Mouse (Mus musculus) urinary bladder, postnatal 10 days (tissue): ENCODE results near the gene Ercc1.

Experiments
- DNase-seq: peaks from one replicate; pipeline ENCODE4 v3.0.0; 2022; ENCODE audit warnings: low spot score

The Ercc1 gene

DNA sequence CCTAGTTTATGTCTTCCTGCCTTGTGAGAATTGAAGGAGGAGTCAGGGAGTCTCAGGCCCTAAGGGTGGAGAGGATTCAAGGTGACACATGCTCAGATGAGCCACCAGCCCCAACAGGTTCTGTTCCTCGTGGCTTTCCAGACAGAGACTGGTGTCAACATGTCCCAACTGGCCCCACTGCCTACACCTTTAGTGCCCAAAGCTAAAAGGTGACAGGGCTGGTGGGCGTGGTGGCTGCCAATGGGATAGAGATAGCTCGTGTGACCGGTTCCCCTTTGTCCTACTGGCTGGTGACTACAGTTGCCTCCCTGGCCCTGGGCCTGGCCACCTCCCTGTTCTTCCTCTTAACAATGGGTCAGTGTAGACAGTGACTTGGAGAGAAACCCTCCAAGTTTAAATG is 20.8 kb downstream of the Ercc1 start:
- no peak for DNase-seq

DNA sequence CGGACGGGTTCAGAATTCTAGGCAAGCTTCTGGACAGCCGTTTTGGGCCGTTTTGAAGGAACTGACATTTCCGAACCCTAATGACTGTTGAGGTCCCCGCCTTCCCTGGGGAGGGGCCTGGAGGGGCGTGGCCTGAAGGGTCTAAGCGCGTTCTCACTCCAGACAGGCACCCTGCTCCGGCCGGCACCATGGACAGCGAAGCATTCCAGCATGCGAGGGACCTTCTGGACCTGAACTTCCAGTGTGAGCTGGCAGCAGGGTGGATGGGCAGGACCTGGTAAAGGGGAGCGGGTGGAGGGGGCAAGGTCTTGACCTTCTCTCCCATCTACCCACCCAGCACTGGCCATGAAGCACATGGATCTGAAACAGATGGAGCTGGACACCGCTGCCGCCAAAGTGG is 23.8 kb downstream of the Ercc1 start:
- DNase-seq, result no peak

DNA sequence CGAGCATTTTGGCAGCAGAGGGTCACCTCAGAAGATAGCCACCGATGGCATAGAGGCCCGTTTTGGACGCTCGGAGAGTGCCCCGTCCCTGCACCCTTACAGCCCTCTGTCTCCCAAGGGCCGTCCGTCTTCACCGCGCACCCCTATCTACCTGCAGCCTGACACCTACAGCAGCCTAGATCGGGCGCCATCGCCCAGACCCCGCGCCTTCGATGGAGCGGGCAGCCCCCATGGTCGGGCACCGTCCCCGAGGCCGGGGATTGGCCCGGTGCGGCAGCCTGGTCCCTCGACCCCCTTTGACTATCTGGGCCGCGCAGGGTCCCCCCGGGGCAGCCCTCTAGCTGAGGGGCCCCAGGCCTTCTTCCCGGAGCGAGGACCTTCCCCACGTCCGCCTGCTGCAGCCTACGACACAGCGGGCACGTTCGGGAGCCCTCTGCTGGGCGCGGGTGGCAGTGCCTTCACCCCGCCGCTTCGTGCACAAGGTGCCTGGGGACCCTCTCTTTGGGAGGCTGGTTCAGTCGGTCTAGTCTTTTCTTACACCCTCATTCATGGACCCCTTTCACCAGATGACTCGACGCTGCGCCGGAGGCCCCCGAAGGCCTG is 25.3 kb downstream of the Ercc1 start:
- no peak for DNase-seq

DNA sequence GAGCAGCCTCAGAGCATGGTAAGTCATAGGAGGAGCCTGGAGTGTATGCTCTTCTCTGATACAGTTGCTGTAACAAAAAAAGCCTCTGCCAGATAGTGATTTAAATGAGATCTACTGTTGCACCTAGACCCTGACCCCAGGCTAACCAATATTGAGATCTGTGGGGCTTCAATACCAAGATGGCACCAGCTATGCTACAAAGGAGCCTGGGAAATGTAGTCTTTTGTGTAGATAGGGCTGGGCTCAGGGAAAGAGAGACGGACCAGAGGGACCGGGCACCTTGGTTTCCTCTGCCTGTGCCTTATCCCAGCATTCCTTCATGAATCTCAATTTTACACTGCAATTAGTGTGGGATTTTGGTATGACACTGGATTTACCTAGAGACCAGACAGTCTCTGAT is 28.8 kb downstream of the Ercc1 start:
- DNase-seq, result no peak

DNA sequence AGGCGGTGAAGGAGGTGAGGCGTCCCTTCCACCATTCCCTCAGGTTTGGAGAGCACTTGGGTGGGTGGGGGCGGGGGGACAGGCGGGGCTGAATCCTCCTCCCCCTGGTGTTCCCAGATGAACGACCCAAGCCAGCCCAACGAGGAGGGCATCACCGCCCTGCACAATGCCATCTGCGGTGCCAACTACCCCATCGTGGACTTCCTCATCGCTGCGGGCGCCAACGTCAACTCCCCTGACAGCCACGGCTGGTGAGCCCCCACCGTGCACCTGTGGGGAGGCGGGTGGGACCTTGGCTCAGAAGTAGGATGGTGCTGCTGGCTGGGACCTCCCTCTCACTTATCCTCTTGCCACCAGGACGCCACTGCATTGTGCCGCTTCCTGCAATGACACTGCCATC is 30.8 kb downstream of the Ercc1 start:
- DNase-seq, result no peak

DNA sequence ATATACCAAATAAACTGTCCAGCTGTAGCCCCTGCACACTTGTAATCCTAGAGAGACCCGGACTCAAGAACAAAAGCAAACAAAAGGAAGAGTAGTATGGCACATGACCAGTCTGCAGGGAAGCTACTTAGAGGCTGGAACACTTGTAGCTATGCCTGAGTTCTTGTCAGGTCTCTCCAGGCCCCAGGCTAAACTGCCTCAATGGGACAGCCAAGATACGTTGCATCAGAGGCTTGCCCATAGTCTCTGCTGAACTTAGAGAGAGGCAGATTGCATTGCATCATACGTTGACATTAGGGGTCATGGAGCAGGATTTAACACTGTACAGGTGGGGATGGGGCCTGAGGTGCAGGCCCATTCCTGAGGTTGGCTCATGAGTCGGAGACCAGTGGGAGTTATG is 31.4 kb downstream of the Ercc1 start:
- DNase-seq, result no peak

DNA sequence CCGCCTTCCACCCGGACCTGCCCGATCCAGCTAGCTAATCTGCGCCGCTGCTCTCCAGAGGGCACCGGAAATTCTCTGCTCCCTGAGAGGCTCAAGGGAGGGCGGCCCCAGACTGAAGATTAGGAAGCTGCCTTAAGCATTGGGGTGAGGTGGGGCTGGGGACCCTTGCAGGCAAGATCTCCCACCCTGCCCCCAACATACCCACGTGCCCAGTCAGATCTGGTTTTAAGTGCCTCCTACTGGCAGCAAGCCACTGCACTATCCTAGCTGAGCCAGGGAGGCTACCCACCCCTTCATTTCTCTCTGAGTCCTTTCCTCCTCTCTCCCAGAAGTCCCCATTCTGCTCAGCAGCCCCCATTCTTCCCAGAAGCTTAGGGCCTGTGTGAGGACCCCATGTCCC is 33.5 kb downstream of the Ercc1 start:
- DNase-seq, result no peak

DNA sequence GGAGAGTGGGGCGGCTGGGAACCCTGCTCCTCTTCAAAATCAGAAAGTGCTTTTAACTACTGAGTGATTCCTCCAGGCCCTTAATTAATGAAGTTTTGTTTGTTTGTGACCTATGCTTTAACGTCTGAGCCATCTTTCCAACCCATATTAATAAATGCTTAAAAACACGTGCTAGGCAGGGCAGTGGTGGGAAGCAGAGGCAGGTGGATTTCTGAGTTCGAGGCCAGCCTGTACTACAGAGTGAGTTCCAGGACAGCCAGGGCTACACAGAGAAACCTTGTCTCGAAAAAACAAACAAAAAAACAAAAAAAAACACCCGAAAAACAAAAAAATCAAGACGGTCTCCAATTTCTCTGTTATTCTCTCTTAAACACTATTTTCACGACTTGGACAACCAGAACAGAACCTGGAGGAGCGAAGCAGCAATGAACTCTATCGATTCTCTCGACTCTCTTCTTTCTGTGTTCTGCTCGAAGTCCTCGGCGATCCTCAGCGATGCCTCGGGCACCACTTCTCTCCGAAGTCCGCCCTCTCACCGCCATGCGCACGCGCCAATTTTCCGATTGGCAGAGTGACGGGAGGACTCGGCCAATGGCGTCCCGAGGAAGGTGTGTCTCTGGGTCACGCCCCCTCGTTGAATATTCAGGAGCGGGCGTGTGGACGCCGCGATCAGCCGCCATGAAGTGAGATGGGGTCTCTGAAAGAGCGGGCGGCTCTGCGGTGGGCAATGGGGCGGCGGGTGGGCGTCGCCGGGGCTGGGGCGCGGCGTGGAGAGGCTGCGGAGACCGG is 37.0 kb downstream of the Ercc1 start, which contains the start of gene Ercc2:
Gene Ercc2, plus strand, starts transcription at position 634 of the 789 bp plus-strand sequence.
- peak; percentile 97 for DNase-seq

DNA sequence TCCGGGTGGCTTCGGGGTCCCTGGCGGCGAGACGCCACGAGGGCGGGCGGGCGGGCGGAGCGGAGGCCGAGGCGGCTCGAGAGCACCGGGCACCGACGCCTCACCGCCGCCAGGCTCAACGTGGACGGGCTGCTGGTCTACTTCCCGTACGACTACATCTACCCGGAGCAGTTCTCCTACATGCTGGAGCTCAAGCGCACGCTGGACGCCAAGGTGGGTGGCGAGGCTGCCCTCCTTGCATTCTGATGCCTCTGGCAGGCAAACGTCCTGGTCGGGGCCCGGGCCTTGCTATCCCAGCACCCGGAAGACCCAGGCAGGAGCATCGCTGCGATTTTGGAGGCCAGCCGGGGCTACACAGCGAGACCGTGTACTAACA is 37.6 kb downstream of the Ercc1 start:
- no peak for DNase-seq

DNA sequence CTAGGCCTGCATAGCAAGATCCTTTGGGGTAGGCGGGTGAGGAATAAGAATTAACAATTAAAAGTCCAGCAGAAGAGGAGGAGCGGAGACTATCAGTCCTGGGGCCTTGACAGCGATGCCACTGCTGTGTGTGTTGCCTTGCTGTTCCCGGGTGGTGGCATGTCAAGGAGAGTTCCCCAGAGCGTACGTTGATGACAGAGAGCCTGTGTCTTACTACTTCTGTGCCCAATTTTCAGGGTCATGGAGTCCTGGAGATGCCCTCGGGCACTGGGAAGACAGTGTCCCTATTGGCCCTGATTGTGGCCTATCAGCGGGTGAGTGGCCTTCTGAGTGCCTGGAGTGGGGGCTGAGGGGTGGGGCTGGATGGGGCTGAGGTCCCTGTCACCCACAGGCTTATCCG is 39.1 kb downstream of the Ercc1 start:
- DNase-seq, result no peak

DNA sequence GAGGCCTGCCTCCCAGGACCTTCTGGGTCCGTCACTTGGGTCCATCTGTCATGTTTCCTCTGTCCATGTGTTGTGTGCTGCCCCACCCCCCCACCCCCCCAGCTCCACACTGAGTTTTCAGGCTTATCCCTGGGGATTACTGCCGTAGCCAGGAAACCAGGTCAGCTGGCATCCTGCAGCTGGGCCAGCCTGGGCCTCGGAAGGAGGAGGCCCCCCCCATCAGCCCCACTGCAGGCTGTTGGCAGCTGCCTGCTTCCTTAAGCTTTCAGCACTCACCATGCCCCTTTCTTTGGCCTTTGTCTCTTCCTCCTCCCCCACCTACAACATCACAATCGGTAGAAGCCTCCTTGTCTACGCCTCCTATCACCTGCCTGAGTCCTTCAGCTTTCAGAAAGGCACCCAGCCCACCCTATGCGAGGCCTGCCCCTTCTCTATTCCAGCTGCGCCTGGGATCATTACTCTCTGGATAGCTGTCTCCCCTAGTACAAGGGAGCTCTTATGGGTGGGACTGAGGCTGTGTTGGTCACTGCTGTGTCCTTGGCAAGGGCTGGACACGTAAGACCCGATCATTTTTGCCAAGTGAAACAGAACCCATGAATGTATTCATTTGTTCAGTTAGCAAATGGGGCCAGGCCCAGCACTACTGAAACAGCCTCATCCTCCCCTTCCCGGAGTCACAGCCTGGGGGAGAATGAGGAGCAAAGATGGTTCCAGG is 44.3 kb downstream of the Ercc1 start:
- DNase-seq, result no peak

DNA sequence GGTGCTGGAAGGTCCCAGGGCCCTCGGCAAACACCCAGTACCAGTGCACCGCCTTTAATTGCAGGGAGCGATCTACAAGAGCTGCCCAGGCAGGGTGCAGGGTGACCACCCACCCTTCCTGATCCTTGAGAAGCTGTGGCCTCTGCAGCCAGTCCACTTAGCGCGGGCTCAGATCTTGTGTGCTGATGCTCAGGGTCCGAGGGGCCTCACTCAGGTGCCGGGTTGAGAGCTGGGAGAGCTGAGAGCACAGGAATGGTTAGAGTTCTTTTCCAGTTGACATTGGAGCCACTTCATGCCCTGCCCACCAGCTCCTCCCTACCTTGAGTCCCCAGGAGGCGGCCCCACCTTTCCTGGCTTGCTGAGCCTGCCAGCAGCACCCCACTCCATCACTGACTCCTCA is 49.9 kb downstream of the Ercc1 start:
- no peak for DNase-seq

DNA sequence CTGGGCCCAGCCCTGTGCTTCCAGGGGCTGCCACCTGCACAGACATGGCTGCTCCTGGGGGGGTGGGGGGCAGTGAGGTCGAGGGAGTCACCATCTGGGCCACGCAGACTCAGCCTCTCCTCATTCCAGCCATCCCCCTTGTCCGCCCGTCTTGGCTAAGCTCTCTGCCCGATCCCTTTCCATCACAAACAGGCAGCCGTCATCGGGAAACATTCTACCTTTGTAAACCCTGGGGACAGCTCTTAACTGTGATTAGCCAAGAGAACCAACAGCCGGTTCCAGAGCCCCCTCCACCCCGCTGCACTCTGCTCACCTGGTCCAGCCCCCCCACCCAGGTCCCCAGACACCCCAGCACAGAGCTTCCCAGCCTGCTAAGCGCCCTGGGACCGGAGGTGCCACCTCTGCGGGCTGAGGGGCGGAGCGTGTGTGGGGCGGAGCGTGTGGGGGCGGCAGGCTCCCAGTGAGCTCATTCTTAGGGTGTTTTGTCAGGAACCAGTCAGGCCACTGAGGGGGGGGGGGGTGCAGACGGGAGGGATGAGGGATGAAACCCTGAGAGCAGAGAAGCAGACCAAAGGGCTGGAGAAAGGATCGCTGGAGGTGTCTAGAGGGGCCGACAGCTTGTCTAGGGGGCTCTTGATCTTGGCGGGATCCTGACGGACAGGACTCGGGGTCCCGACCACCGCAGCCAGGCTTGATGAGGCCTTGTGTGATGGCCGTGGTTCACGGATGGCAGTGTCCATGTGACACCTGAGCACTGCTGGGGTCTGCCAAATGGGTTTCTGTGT is 55.1 kb downstream of the Ercc1 start:
- DNase-seq, result no peak

DNA sequence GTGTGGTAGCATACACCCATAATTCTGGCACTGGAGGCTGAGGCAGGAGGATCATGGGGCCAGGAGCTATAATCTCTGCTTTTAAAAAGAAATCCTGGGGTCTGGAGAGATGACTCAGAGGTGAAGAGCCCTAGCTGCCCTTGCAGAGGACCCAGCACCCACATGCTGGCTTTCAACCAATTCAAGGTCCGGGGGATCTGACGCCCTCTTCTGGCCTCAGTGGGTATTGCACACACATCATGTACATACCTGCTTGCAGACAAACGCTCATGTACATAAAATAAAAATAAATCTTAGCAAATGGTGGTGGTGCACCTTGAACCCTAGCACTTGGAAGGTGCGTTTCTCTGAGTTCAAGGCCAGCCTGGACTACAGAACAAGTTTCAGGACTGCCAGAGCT is 56.4 kb downstream of the Ercc1 start:
- no peak for DNase-seq

DNA sequence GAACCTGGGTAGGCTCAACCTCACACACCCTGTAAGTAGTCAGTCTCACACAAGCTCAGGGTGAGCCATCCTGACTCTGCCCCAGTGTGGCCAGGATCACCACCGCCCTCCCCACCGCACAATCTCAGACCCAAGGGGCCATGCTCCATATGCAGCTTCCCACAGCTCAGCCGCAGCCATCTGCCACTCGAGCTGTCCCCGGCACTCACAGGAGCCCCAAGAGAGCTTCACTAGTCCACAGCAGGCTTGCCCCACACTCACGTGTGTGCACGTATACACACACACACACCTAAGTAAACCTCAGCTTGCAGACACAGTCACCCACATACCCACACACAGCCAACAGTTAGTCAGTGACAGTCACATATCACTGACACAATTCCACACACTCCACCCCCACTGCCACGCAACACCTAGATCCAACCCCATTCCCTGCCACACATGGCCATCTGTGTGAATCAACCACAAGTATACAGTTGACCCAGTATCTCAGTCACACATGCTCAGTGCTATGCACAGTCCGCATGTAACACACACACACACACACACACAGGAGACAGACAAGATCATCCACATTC is 58.0 kb downstream of the Ercc1 start:
- DNase-seq, result no peak

DNA sequence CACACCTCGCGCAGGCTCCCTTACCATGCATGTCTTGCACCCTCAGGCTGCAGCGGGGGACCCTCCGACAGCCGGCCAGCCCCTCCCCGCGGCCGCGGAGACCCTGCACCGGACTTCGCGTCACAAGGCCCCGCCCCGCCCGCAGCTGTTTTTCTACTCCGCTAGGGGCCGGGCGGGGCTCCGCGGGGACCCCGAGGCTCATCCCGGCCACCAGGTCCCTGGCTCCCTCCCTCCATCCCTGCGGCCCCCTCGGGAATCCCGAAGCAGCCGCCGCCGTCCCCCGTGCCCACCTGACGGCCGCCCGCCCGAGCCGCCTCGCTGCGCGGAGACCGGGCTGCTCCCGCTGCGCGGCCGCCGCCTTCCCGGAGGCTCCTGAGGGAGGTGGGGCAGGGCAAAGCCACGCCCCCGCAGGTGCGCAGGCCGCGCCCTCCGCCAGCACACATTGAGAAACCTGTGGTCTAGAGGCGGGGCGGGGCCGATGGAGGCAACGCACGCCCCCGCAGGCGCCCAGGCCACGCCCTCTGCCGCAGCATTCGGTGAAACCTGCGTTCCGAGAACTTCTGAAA is 59.2 kb downstream of the Ercc1 start, which contains the start of gene Klc3:
Gene Klc3, minus strand, starts transcription at position 374 of the 566 bp plus-strand sequence.
- DNase-seq, result no peak

DNA sequence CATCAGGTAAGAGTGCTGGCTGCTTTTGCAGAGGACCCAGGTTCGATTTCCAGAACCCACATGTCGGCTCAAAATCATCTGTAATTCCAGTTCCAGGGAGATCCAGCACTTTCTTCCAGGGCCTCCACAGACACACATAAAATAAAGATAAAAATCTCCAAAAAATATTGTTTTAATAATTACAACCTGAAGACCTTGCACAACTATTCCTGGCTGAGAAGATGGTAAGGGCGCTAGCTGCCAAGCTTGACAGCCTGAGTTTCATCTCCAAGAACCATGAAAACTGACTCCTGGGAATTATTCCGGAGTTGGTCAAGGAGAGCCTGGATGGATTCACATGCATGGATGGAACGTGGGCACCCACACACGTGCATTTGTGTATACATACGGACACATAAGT is 59.9 kb downstream of the Ercc1 start, which contains the start of gene Ckm:
Gene Ckm, plus strand, starts transcription at position 301 of the 400 bp plus-strand sequence.
- no peak for DNase-seq

DNA sequence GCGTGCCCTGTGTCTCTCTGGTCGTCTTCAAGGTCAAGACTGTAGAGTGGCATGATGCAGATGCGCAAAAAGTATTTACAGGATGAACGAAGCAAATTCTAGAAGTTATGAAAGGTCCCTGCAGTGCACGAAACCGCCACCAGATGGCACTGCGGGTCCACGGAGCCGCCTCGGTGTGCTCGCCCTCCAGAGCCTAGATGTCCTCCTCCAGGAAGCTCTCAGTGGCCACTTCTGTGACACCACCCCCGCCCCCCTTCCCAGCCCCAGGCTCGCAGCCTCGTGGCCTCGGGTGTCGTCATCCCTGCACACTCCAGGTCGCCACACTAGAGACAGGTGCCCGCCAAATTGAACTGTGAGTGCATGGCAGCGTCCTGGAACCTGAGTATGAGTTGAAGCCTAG is 60.8 kb downstream of the Ercc1 start:
- DNase-seq, result peak; percentile 67
